Mouse (Mus musculus): ENCODE data around the gene Foxo3. TPM values are rescaled to one million over a fixed set of nuclear protein-coding genes. Genes with fewer than 3 reads are reported as not detected.

Gene Foxo3
- polyA plus RNA-seq, 1 experiment from 2014 or later, result 10.2 TPM

- no peak overlapping the region for H3K4me2 ChIP-seq (ENCODE audit: low read depth, low read length)
- no peaks in the 10 kb centered on the region for H3K36me3 ChIP-seq (ENCODE audit: control insufficient read depth, insufficient read depth, low read length)
- H3K4me3 ChIP-seq (ENCODE audit: low read length), result no peak overlapping the region
- WGBS, result 91% methylated on average over 12 of the region's 12 CpGs
- H3K27me3 ChIP-seq (ENCODE audit: control insufficient read depth, insufficient read depth, low read depth, low read length), result no peaks in the 10 kb centered on the region
- H3K4me1 ChIP-seq (replicated peaks; ENCODE audit: control insufficient read depth, insufficient read depth, low read length), result peaks cover 41% of the 10 kb centered on the region
- no peak overlapping the region for H3K9ac ChIP-seq (ENCODE audit: low read length)
- ATAC-seq (ENCODE audit: low read depth), result no peak
- H3K27ac ChIP-seq (ENCODE audit: low read length), result no peak overlapping the region
- peaks cover 4% of the 10 kb centered on the region; the same call in 1 of the 2 replicates for H3K9me3 ChIP-seq (ENCODE audit: control insufficient read depth, low read length)
These were observed 68.9 kb downstream of the Foxo3 start for GRCm38 (mm10) chr10:42207612-42208011.

GRCm38 (mm10) chr10:42204768-42205412 is 71.7 kb downstream of the Foxo3 start:
- ATAC-seq (ENCODE audit: low read depth), result peak; percentile 66
- no peak overlapping the region for H3K4me3 ChIP-seq (ENCODE audit: low read length)
- peak overlapping the region; percentile 24; the same call in 1 of the 2 replicates for H3K4me2 ChIP-seq (ENCODE audit: low read depth, low read length)
- H3K27me3 ChIP-seq (ENCODE audit: control insufficient read depth, insufficient read depth, low read depth, low read length), result no peaks in the 10 kb centered on the region
- H3K9me3 ChIP-seq (ENCODE audit: control insufficient read depth, low read length), result peaks cover 4% of the 10 kb centered on the region; the same call in 1 of the 2 replicates
- peaks cover 27% of the 10 kb centered on the region for H3K4me1 ChIP-seq (replicated peaks; ENCODE audit: control insufficient read depth, insufficient read depth, low read length)
- WGBS, result 49% methylated on average over 20 of the region's 20 CpGs
- H3K36me3 ChIP-seq (ENCODE audit: control insufficient read depth, insufficient read depth, low read length), result no peaks in the 10 kb centered on the region
- H3K27ac ChIP-seq (ENCODE audit: low read length), result peak overlapping the region; percentile 88
- H3K9ac ChIP-seq (ENCODE audit: low read length), result no peak overlapping the region

- Histone ChIP-seq H3K36me3 (ENCODE audit: control insufficient read depth, insufficient read depth, low read length) (no peaks in the 10 kb centered on the region), H3K27ac (ENCODE audit: low read length) (peak overlapping the region; percentile 81), H3K4me1 (replicated peaks; ENCODE audit: control insufficient read depth, insufficient read depth, low read length) (peaks cover 27% of the 10 kb centered on the region), H3K9me3 (ENCODE audit: control insufficient read depth, low read length) (peaks cover 3% of the 10 kb centered on the region; the same call in 1 of the 2 replicates), H3K4me3 (ENCODE audit: low read length) (no peak overlapping the region), H3K27me3 (ENCODE audit: control insufficient read depth, insufficient read depth, low read depth, low read length) (no peaks in the 10 kb centered on the region), H3K9ac (ENCODE audit: low read length) (no peak overlapping the region), H3K4me2 (ENCODE audit: low read depth, low read length) (peak overlapping the region; percentile 29)
- peak; percentile 49 for ATAC-seq (ENCODE audit: low read depth)
- WGBS, result 38% methylated on average over 18 of the region's 18 CpGs
These were observed 73.0 kb downstream of the Foxo3 start for GRCm38 (mm10) chr10:42203321-42204155.

- 58% methylated on average over 8 of the region's 8 CpGs for WGBS
These were observed 74.0 kb downstream of the Foxo3 start for GRCm38 (mm10) chr10:42202561-42202960.

GRCm38 (mm10) chr10:42199472-42199871 is 77.1 kb downstream of the Foxo3 start:
- peaks cover 26% of the 10 kb centered on the region for H3K4me1 ChIP-seq (replicated peaks; ENCODE audit: control insufficient read depth, insufficient read depth, low read length)
- no peak for ATAC-seq (ENCODE audit: low read depth)

More at GRCm38 (mm10) chr10:42202561-42202960, 74.0 kb downstream of the Foxo3 start:
- no peak for ATAC-seq (ENCODE audit: low read depth)
- Histone ChIP-seq H3K36me3 (ENCODE audit: control insufficient read depth, insufficient read depth, low read length) (peaks cover 3% of the 10 kb centered on the region), H3K4me3 (ENCODE audit: low read length) (no peak overlapping the region), H3K4me2 (ENCODE audit: low read depth, low read length) (no peak overlapping the region), H3K4me1 (replicated peaks; ENCODE audit: control insufficient read depth, insufficient read depth, low read length) (peaks cover 27% of the 10 kb centered on the region), H3K9ac (ENCODE audit: low read length) (no peak overlapping the region), H3K9me3 (ENCODE audit: control insufficient read depth, low read length) (peaks cover 4% of the 10 kb centered on the region; the same call in 1 of the 2 replicates), H3K27me3 (ENCODE audit: control insufficient read depth, insufficient read depth, low read depth, low read length) (no peaks in the 10 kb centered on the region), H3K27ac (ENCODE audit: low read length) (no peak overlapping the region)

GRCm38 (mm10) chr10:42198682-42199081 is 77.9 kb downstream of the Foxo3 start:
- Histone ChIP-seq H3K36me3 (ENCODE audit: control insufficient read depth, insufficient read depth, low read length) (peaks cover 20% of the 10 kb centered on the region), H3K9ac (ENCODE audit: low read length) (no peak overlapping the region), H3K4me1 (replicated peaks; ENCODE audit: control insufficient read depth, insufficient read depth, low read length) (peaks cover 18% of the 10 kb centered on the region), H3K9me3 (ENCODE audit: control insufficient read depth, low read length) (peaks cover 9% of the 10 kb centered on the region), H3K27me3 (ENCODE audit: control insufficient read depth, insufficient read depth, low read depth, low read length) (no peaks in the 10 kb centered on the region), H3K27ac (ENCODE audit: low read length) (no peak overlapping the region), H3K4me2 (ENCODE audit: low read depth, low read length) (no peak overlapping the region), H3K4me3 (ENCODE audit: low read length) (no peak overlapping the region)
- ATAC-seq (ENCODE audit: low read depth), result no peak
- WGBS, result 62% methylated on average over 3 of the region's 3 CpGs

More at GRCm38 (mm10) chr10:42199472-42199871, 77.1 kb downstream of the Foxo3 start:
- H3K27ac ChIP-seq (ENCODE audit: low read length), result no peak overlapping the region
- H3K36me3 ChIP-seq (ENCODE audit: control insufficient read depth, insufficient read depth, low read length), result peaks cover 20% of the 10 kb centered on the region
- peaks cover 9% of the 10 kb centered on the region for H3K9me3 ChIP-seq (ENCODE audit: control insufficient read depth, low read length)
- no peak overlapping the region for H3K4me2 ChIP-seq (ENCODE audit: low read depth, low read length)
- no peak overlapping the region for H3K4me3 ChIP-seq (ENCODE audit: low read length)
- no peak overlapping the region for H3K9ac ChIP-seq (ENCODE audit: low read length)
- WGBS, result 61% methylated on average over 3 of the region's 3 CpGs
- no peaks in the 10 kb centered on the region for H3K27me3 ChIP-seq (ENCODE audit: control insufficient read depth, insufficient read depth, low read depth, low read length)

GRCm38 (mm10) chr10:42194784-42195183 is 81.8 kb downstream of the Foxo3 start:
- H3K4me1 ChIP-seq (replicated peaks; ENCODE audit: control insufficient read depth, insufficient read depth, low read length), result peaks cover 17% of the 10 kb centered on the region
- peaks cover 9% of the 10 kb centered on the region for H3K9me3 ChIP-seq (ENCODE audit: control insufficient read depth, low read length)
- no peak overlapping the region for H3K4me3 ChIP-seq (ENCODE audit: low read length)
- no peak overlapping the region for H3K4me2 ChIP-seq (ENCODE audit: low read depth, low read length)
- no peaks in the 10 kb centered on the region for H3K27me3 ChIP-seq (ENCODE audit: control insufficient read depth, insufficient read depth, low read depth, low read length)
- 75% methylated on average over 6 of the region's 6 CpGs for WGBS
- ATAC-seq (ENCODE audit: low read depth), result no peak
- peaks cover 20% of the 10 kb centered on the region for H3K36me3 ChIP-seq (ENCODE audit: control insufficient read depth, insufficient read depth, low read length)
- H3K9ac ChIP-seq (ENCODE audit: low read length), result no peak overlapping the region
- H3K27ac ChIP-seq (ENCODE audit: low read length), result no peak overlapping the region

GRCm38 (mm10) chr10:42193981-42194380 is 82.6 kb downstream of the Foxo3 start:
- Histone ChIP-seq H3K36me3 (ENCODE audit: control insufficient read depth, insufficient read depth, low read length) (peaks cover 20% of the 10 kb centered on the region), H3K4me2 (ENCODE audit: low read depth, low read length) (no peak overlapping the region), H3K4me3 (ENCODE audit: low read length) (no peak overlapping the region), H3K4me1 (replicated peaks; ENCODE audit: control insufficient read depth, insufficient read depth, low read length) (peaks cover 20% of the 10 kb centered on the region), H3K9me3 (ENCODE audit: control insufficient read depth, low read length) (peaks cover 9% of the 10 kb centered on the region), H3K27ac (ENCODE audit: low read length) (no peak overlapping the region), H3K27me3 (ENCODE audit: control insufficient read depth, insufficient read depth, low read depth, low read length) (no peaks in the 10 kb centered on the region), H3K9ac (ENCODE audit: low read length) (no peak overlapping the region)
- no peak for ATAC-seq (ENCODE audit: low read depth)
- 74% methylated on average over 4 of the region's 4 CpGs for WGBS

- Histone ChIP-seq H3K4me3 (ENCODE audit: low read length) (no peak overlapping the region), H3K36me3 (ENCODE audit: control insufficient read depth, insufficient read depth, low read length) (peaks cover 20% of the 10 kb centered on the region), H3K27ac (ENCODE audit: low read length) (no peak overlapping the region), H3K27me3 (ENCODE audit: control insufficient read depth, insufficient read depth, low read depth, low read length) (no peaks in the 10 kb centered on the region), H3K9me3 (ENCODE audit: control insufficient read depth, low read length) (peaks cover 9% of the 10 kb centered on the region), H3K9ac (ENCODE audit: low read length) (no peak overlapping the region), H3K4me2 (ENCODE audit: low read depth, low read length) (no peak overlapping the region), H3K4me1 (replicated peaks; ENCODE audit: control insufficient read depth, insufficient read depth, low read length) (peaks cover 20% of the 10 kb centered on the region)
- no peak for ATAC-seq (ENCODE audit: low read depth)
- 21% methylated on average over 6 of the region's 6 CpGs for WGBS
These were observed 83.6 kb downstream of the Foxo3 start for GRCm38 (mm10) chr10:42192951-42193350.

Data from lung, embryonic 16.5 days (tissue).